Mouse (Mus musculus): Measurements from ENCODE around the gene Zfp260.

The Zfp260 gene

GRCm38 (mm10) chr7:30129900-30130299 is 35.3 kb downstream of the Zfp260 start:
- no peak for DNase-seq

DNA sequence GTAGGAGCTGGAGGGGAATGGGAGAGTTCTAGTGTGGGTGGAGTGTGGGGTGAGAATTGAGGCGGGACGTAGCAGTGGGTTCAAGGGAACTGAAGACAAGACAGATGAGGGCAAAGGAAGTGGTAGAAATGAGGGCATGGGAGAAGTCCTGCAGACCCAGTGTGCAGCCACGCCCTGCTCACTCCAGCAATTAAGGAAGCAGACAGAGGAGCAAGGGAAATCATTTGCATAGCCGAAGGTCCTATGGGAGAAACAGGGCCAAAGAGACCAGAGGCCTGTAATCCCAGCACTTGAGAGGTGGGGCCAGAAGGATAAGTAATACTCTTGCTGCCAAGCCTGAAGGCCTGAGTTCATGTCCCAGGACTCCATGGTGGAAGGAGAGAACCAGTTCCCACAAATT is 37.8 kb downstream of the Zfp260 start:
- DNase-seq = no peak

GRCm38 (mm10) chr7:30136826-30137225 is 42.2 kb downstream of the Zfp260 start:
- DNase-seq = no peak

- no peak for DNase-seq
Measured at GRCm38 (mm10) chr7:30143170-30143554, 48.6 kb downstream of the Zfp260 start.

- peak; percentile 61 to 75 for DNase-seq
Measured at GRCm38 (mm10) chr7:30143555-30144209, 49.1 kb downstream of the Zfp260 start.

DNA sequence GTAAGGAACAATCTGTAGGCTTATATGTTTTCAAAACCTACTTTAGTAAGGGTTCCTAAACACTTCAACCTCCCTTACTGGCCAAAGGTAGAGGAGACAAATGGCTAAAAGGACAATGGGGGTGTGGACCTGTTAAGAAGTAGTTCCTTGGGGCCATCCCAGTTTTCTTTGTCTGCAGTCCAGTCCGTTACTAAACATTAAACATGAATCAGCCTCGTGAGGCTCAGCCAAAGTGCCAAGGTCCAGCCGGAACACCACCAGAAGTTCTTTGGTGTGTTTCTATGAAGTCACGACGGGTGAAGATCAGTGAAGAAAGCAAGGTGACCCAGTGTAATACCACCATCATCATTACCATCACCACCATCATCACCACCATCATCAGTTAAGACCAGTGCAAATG is 52.4 kb downstream of the Zfp260 start:
- DNase-seq = no peak

DNA sequence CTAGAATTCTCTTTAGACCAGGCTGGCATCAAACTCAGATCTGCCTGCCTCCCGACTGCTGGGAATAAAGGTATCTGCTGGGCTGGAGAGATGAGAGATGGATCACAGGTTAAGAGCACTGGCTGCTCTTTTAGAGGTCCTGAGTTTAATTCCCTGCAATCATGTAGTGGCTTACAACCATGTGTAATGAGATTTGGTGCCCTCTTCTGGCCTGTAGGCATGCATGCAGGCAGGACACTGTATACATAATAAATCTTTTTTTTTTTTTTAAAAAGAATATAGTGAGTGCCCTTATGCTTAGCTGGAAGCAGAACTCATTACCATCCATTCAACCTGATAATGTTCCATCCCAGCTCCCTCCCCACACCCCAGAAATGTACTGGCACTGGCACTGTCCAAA is 59.5 kb downstream of the Zfp260 start:
- no peak for DNase-seq

DNA sequence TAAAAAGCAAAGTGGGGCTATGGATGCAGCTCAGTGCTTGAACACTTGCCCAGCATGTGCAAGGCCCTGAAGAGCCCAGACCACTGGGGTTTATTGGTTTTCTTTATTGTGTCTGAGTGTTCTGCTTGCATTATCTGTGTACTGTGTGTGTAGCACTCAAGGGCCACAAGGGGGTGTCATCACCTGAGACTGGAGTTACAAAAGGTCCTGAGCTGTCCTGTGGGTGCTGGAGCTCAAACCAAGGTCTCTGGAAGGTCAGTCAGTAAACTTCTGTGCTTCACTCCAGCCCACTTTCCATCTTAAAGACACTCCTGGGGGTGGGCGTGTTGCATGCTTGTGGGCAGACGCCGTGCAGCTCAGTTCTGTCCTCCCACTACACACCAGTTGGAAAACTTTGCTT is 60.9 kb downstream of the Zfp260 start:
- no peak for DNase-seq
